Mouse (Mus musculus): Measurements from ENCODE around the gene Mpp3. TPM values are rescaled to one million over a fixed set of nuclear protein-coding genes. Genes with fewer than 3 reads are reported as not detected.

Mpp3 gene
- polyA plus RNA-seq, 1 experiment from 2014 or later: 11.3 TPM

DNA sequence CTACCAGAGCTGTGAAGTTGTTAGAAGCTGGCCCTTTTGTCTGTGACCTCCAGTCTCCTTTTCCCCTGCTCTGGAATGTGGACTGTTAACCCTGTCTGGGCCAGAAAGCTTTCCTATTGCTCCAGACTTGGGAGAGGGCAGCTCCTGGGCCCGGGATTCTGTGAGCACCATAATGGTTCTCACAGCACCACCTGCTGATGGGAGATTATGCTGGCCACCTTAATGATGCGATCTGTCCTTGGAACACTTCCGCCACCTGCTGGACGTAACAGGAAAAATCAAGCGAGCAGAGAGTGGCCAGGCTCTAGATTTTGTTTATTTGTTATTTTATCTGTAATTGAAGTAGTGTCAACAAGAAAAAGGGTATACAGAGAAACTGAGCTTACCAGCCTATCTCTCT lies 59.5 kb downstream of the Mpp3 start:
- Histone ChIP-seq H3K27me3 (ENCODE audit: control insufficient read depth, insufficient read depth, low read length) (peaks cover 33% of the 10 kb centered on the region), H3K4me2 (ENCODE audit: low read depth, severe bottlenecking) (no peak overlapping the region), H3K36me3 (ENCODE audit: control insufficient read depth, insufficient read depth, low read length) (no peaks in the 10 kb centered on the region), H3K4me1 (ENCODE audit: control insufficient read depth, insufficient read depth, low read length) (peaks cover 32% of the 10 kb centered on the region), H3K27ac (replicated peaks; ENCODE audit: low read depth, low read length) (no peak overlapping the region), H3K4me3 (ENCODE audit: low read depth, low read length) (no peak overlapping the region), H3K9ac (ENCODE audit: low read length) (no peak overlapping the region), H3K9me3 (ENCODE audit: control insufficient read depth, low read length) (no peaks in the 10 kb centered on the region)
- DNase-seq (ENCODE audit: low spot score) (peak; percentile 90), ATAC-seq (ENCODE audit: insufficient number of reproducible peaks, low FRiP score, low TSS enrichment, low read depth) (no peak)
- under 1% methylated on average over 5 of the region's 5 CpGs for WGBS

DNA sequence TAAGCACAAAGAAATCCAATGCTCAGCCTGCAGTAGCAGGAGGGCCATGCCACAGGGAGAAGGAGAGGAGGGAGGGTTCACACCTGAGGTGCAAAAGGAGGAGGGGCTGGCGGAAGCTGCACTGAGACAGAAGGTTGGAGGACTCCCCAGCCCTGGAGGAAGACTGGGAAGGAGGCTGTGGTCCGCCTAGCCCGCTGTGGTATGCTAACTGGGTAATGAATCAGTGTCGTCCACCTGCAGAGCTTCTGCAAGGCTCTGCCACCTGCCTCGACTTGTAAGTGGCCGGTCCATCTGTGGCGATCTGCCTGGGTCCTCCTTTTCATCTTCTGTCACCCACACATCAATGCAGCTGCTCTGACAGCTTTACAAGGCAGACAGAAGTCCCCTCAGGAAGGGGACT lies 60.0 kb downstream of the Mpp3 start:
- Histone ChIP-seq H3K9me3 (ENCODE audit: control insufficient read depth, low read length) (no peaks in the 10 kb centered on the region), H3K4me1 (ENCODE audit: control insufficient read depth, insufficient read depth, low read length) (peaks cover 27% of the 10 kb centered on the region), H3K27me3 (ENCODE audit: control insufficient read depth, insufficient read depth, low read length) (peaks cover 38% of the 10 kb centered on the region), H3K27ac (replicated peaks; ENCODE audit: low read depth, low read length) (no peak overlapping the region), H3K36me3 (ENCODE audit: control insufficient read depth, insufficient read depth, low read length) (no peaks in the 10 kb centered on the region), H3K4me2 (ENCODE audit: low read depth, severe bottlenecking) (no peak overlapping the region), H3K9ac (ENCODE audit: low read length) (no peak overlapping the region), H3K4me3 (ENCODE audit: low read depth, low read length) (no peak overlapping the region)
- ATAC-seq (ENCODE audit: insufficient number of reproducible peaks, low FRiP score, low TSS enrichment, low read depth): 0 out of 2 replicates have a peak, but pooled peaks have one; percentile 32
- DNase-seq (ENCODE audit: low spot score): no peak
- WGBS: 0% methylated on average over 7 of the region's 7 CpGs

DNA sequence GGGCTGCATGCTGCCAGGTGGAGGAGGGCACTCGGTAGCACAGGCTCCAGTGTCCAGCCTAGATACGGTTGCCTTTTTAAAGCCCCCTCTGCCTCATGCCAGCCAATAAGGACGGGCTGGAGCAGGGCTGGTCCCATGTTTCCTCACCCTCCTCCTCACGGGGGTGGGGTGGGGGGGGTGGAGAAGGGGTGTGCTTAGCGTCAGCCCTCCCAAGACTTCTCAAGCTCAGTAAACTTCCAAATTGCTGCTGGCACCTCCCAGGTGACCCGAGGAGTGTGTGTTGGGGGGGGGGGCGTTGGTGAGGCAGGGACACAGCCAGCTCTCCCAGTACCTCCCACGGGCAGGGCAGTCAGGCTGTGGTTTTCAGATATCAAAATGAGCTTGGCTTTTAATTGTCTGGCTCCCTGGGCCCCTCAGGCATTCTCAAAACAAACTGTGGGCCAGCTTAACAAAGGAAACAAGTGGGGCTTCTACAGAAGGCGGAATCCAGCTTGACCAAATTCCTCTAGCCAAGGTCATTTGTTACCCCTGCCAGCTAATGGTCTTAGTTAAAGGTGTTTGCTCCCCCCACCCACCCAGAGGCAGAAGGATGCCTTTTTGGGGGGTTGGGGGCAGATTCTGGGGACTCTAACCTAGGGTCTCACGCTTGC lies 61.2 kb downstream of the Mpp3 start, which contains the start of gene Sost:
Gene Sost (minus strand): TSS at position 51 of the 650 bp plus-strand sequence.
- Histone ChIP-seq H3K36me3 (ENCODE audit: control insufficient read depth, insufficient read depth, low read length) (no peaks in the 10 kb centered on the region), H3K27ac (replicated peaks; ENCODE audit: low read depth, low read length) (no peak within 1 kb of the TSS), H3K4me2 (ENCODE audit: low read depth, severe bottlenecking) (no peak within 1 kb of the TSS; the same call in 1 of the 2 replicates), H3K9me3 (ENCODE audit: control insufficient read depth, low read length) (no peaks in the 10 kb centered on the region), H3K27me3 (ENCODE audit: control insufficient read depth, insufficient read depth, low read length) (peaks cover 42% of the 10 kb centered on the region), H3K4me1 (ENCODE audit: control insufficient read depth, insufficient read depth, low read length) (peaks cover 20% of the 10 kb centered on the region), H3K9ac (ENCODE audit: low read length) (no peak within 1 kb of the TSS), H3K4me3 (ENCODE audit: low read depth, low read length) (peak within 1 kb of the TSS; percentile 3; the same call in 1 of the 2 replicates)
- ATAC-seq (ENCODE audit: insufficient number of reproducible peaks, low FRiP score, low TSS enrichment, low read depth) (no peak), DNase-seq (ENCODE audit: low spot score) (no peak)
- WGBS: 19% methylated on average over 10 of the region's 10 CpGs

DNA sequence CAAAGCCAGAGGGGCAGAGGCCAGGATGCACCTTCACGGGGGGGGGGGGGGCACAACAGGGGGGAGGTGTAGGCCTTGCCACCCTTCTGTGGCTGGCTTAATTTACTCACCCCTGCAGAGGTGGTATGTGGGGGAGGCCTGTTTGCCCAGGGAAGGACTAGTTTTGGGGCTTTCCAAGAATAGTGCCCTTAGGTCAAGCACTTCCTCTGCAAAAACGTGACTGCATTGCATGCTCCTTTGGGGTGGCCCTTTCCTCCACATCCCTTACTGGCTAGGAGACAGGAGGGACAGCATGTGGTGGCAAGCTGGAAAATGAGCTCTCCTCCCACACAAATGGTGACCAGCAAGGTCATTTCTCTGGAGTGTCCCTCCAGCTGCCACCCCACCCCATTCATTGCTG lies 62.7 kb downstream of the Mpp3 start:
- no peak overlapping the region for H3K4me3 ChIP-seq (ENCODE audit: low read depth, low read length)
- no peaks in the 10 kb centered on the region for H3K36me3 ChIP-seq (ENCODE audit: control insufficient read depth, insufficient read depth, low read length)
- H3K4me2 ChIP-seq (ENCODE audit: low read depth, severe bottlenecking): no peak overlapping the region
- WGBS: 7% methylated on average over 2 of the region's 2 CpGs
- H3K4me1 ChIP-seq (ENCODE audit: control insufficient read depth, insufficient read depth, low read length): peaks cover 20% of the 10 kb centered on the region
- no peak overlapping the region for H3K9ac ChIP-seq (ENCODE audit: low read length)
- DNase-seq (ENCODE audit: low spot score) (peak; percentile 27), ATAC-seq (ENCODE audit: insufficient number of reproducible peaks, low FRiP score, low TSS enrichment, low read depth) (no peak)
- no peaks in the 10 kb centered on the region for H3K9me3 ChIP-seq (ENCODE audit: control insufficient read depth, low read length)
- peaks cover 53% of the 10 kb centered on the region for H3K27me3 ChIP-seq (ENCODE audit: control insufficient read depth, insufficient read depth, low read length)
- H3K27ac ChIP-seq (replicated peaks; ENCODE audit: low read depth, low read length): no peak overlapping the region

DNA sequence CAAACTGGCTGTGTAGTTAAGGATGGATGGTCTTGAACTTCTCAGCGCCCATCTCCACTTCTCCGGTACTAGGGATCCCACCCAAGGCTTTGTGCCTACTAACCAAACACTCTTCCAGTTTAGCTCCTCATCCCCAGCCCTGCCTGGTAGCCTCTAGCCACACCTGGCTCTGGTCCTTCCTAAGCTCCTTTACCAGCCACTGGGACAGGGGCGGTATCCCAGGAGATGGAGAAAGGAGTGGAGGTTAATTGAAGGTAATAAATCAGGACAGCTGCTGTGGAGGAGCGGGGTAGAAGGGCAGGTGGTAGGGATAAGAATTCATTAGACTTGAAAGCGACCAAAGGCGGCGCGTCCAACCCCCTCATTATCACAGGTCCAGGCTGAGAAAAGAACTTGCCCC lies 63.6 kb downstream of the Mpp3 start:
- no peak for ATAC-seq (ENCODE audit: insufficient number of reproducible peaks, low FRiP score, low TSS enrichment, low read depth)
- peaks cover 20% of the 10 kb centered on the region for H3K4me1 ChIP-seq (ENCODE audit: control insufficient read depth, insufficient read depth, low read length)

GRCm38 (mm10) chr11:101963473-101964291 lies 64.6 kb downstream of the Mpp3 start:
- Histone ChIP-seq H3K4me2 (ENCODE audit: low read depth, severe bottlenecking) (peak overlapping the region; percentile 91), H3K4me1 (ENCODE audit: control insufficient read depth, insufficient read depth, low read length) (peaks cover 20% of the 10 kb centered on the region)
- WGBS: under 1% methylated on average over 78 of the region's 78 CpGs

More for the DNA sequence above, 63.6 kb downstream of the Mpp3 start:
- no peaks in the 10 kb centered on the region for H3K9me3 ChIP-seq (ENCODE audit: control insufficient read depth, low read length)
- H3K9ac ChIP-seq (ENCODE audit: low read length): no peak overlapping the region
- no peaks in the 10 kb centered on the region for H3K36me3 ChIP-seq (ENCODE audit: control insufficient read depth, insufficient read depth, low read length)
- WGBS: 0% methylated on average over 8 of the region's 8 CpGs
- DNase-seq (ENCODE audit: low spot score): peak; percentile 46
- peaks cover 53% of the 10 kb centered on the region for H3K27me3 ChIP-seq (ENCODE audit: control insufficient read depth, insufficient read depth, low read length)
- no peak overlapping the region for H3K27ac ChIP-seq (replicated peaks; ENCODE audit: low read depth, low read length)
- peak overlapping the region; percentile 44; the same call in 1 of the 2 replicates for H3K4me3 ChIP-seq (ENCODE audit: low read depth, low read length)
- H3K4me2 ChIP-seq (ENCODE audit: low read depth, severe bottlenecking): no peak overlapping the region

DNA sequence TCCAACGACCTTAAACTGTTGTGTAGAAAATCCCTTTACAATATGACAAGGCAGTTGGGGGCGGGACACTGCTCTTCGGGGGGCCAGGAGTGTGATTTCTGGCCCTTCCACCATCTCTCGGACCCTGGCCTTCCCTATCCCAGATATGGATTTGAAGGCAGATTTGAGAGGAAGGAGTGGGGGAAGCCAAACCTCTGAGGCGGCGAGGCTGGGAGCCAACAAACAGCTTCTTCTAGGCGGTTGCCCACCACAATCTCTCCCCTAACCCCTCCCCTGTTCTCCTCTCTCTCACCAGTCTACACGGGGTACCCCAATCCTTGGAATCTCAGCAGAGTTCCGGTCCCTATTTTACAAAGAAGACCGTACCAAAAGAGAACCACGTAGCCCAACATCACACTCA lies 65.2 kb downstream of the Mpp3 start:
- Histone ChIP-seq H3K36me3 (ENCODE audit: control insufficient read depth, insufficient read depth, low read length) (no peaks in the 10 kb centered on the region), H3K27ac (replicated peaks; ENCODE audit: low read depth, low read length) (no peak overlapping the region), H3K9ac (ENCODE audit: low read length) (no peak overlapping the region), H3K4me3 (ENCODE audit: low read depth, low read length) (peak overlapping the region; percentile 44; the same call in 1 of the 2 replicates), H3K27me3 (ENCODE audit: control insufficient read depth, insufficient read depth, low read length) (peaks cover 53% of the 10 kb centered on the region), H3K4me2 (ENCODE audit: low read depth, severe bottlenecking) (peak overlapping the region; percentile 91), H3K4me1 (ENCODE audit: control insufficient read depth, insufficient read depth, low read length) (peaks cover 16% of the 10 kb centered on the region), H3K9me3 (ENCODE audit: control insufficient read depth, low read length) (no peaks in the 10 kb centered on the region)
- DNase-seq (ENCODE audit: low spot score) (peak; percentile 49), ATAC-seq (ENCODE audit: insufficient number of reproducible peaks, low FRiP score, low TSS enrichment, low read depth) (no peak)
- WGBS: 2% methylated on average over 11 of the region's 11 CpGs

More at GRCm38 (mm10) chr11:101963473-101964291, 64.6 kb downstream of the Mpp3 start:
- H3K27ac ChIP-seq (replicated peaks; ENCODE audit: low read depth, low read length): no peak overlapping the region
- peaks cover 53% of the 10 kb centered on the region for H3K27me3 ChIP-seq (ENCODE audit: control insufficient read depth, insufficient read depth, low read length)
- H3K36me3 ChIP-seq (ENCODE audit: control insufficient read depth, insufficient read depth, low read length): no peaks in the 10 kb centered on the region
- H3K4me3 ChIP-seq (ENCODE audit: low read depth, low read length): peak overlapping the region; percentile 44
- H3K9me3 ChIP-seq (ENCODE audit: control insufficient read depth, low read length): no peaks in the 10 kb centered on the region
- DNase-seq (ENCODE audit: low spot score) (peak; percentile 67), ATAC-seq (ENCODE audit: insufficient number of reproducible peaks, low FRiP score, low TSS enrichment, low read depth) (no peak)
- H3K9ac ChIP-seq (ENCODE audit: low read length): peak overlapping the region; percentile 57

DNA sequence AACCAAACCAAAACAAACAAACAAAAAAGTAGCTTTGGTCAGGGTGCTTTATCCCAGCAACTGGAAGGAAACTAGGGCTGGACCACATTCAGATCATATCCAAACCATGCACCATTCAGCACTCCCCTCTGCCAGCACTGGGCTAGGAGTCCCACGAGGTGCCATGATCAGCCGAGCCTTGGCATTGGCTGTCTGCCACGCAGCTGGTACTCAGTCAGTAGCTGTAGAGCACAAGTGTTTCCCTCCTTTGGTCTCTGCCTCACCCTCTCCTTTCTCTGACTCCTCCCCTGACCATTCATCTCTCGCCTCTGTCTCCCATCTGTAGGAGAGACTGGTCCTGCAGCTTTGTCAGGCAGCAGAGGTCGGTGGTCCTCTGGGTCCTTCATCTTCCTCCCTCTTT lies 70.8 kb downstream of the Mpp3 start:
- Histone ChIP-seq H3K9ac (ENCODE audit: low read length) (no peak overlapping the region), H3K27me3 (ENCODE audit: control insufficient read depth, insufficient read depth, low read length) (peaks cover 13% of the 10 kb centered on the region; the same call in 1 of the 2 replicates), H3K4me1 (ENCODE audit: control insufficient read depth, insufficient read depth, low read length) (peaks cover 6% of the 10 kb centered on the region; the same call in 1 of the 2 replicates), H3K36me3 (ENCODE audit: control insufficient read depth, insufficient read depth, low read length) (no peaks in the 10 kb centered on the region), H3K4me3 (ENCODE audit: low read depth, low read length) (no peak overlapping the region), H3K9me3 (ENCODE audit: control insufficient read depth, low read length) (no peaks in the 10 kb centered on the region), H3K27ac (replicated peaks; ENCODE audit: low read depth, low read length) (no peak overlapping the region), H3K4me2 (ENCODE audit: low read depth, severe bottlenecking) (no peak overlapping the region)
- ATAC-seq (ENCODE audit: insufficient number of reproducible peaks, low FRiP score, low TSS enrichment, low read depth): no peak
- 65% methylated on average over 5 of the region's 5 CpGs for WGBS
- no peak for DNase-seq (ENCODE audit: low spot score)
